Mouse (Mus musculus): Measurements from ENCODE around the gene Ano8. TPM values are rescaled to one million over a fixed set of nuclear protein-coding genes. Genes with fewer than 3 reads are reported as not detected.

Gene Ano8
- polyA plus RNA-seq, 1 experiment from 2014 or later, result 1.4 TPM

GRCm38 (mm10) chr8:71496481-71496880 lies 10.7 kb upstream of the Ano8 start:
- ATAC-seq (ENCODE audit: insufficient number of reproducible peaks, low FRiP score, low TSS enrichment, low read depth), result no peak
- H3K4me1 ChIP-seq, result peaks cover 46% of the 10 kb centered on the region

GRCm38 (mm10) chr8:71495811-71496210 lies 10.0 kb upstream of the Ano8 start:
- ATAC-seq (ENCODE audit: insufficient number of reproducible peaks, low FRiP score, low TSS enrichment, low read depth), result no peak
- no peak overlapping the region for H3K9ac ChIP-seq
- no peaks in the 10 kb centered on the region for H3K9me3 ChIP-seq
- H3K4me2 ChIP-seq, result no peak overlapping the region
- H3K36me3 ChIP-seq, result peaks cover 34% of the 10 kb centered on the region
- WGBS, result 91% methylated on average over 5 of the region's 5 CpGs
- peak overlapping the region; percentile 67 for H3K27ac ChIP-seq
- H3K27me3 ChIP-seq, result no peaks in the 10 kb centered on the region
- H3K4me1 ChIP-seq, result peaks cover 46% of the 10 kb centered on the region
- no peak overlapping the region for H3K4me3 ChIP-seq

More at GRCm38 (mm10) chr8:71496481-71496880, 10.7 kb upstream of the Ano8 start:
- Histone ChIP-seq H3K27me3 (no peaks in the 10 kb centered on the region), H3K36me3 (peaks cover 28% of the 10 kb centered on the region), H3K27ac (peak overlapping the region; percentile 67), H3K9ac (no peak overlapping the region), H3K9me3 (no peaks in the 10 kb centered on the region), H3K4me2 (no peak overlapping the region), H3K4me3 (no peak overlapping the region)
- WGBS, result 39% methylated on average over 11 of the region's 11 CpGs

GRCm38 (mm10) chr8:71495039-71495438 lies 9.3 kb upstream of the Ano8 start:
- 0 out of 2 replicates have a peak overlapping the region, but pooled peaks have one; percentile 8 for H3K4me3 ChIP-seq
- H3K4me1 ChIP-seq, result peaks cover 44% of the 10 kb centered on the region
- WGBS, result 9% methylated on average over 15 of the region's 16 CpGs
- H3K9me3 ChIP-seq, result no peaks in the 10 kb centered on the region
- ATAC-seq (ENCODE audit: insufficient number of reproducible peaks, low FRiP score, low TSS enrichment, low read depth), result peak; percentile 56
- no peak overlapping the region for H3K9ac ChIP-seq
- H3K27ac ChIP-seq, result peak overlapping the region; percentile 63; the same call in 1 of the 2 replicates
- H3K27me3 ChIP-seq, result no peaks in the 10 kb centered on the region
- peaks cover 42% of the 10 kb centered on the region for H3K36me3 ChIP-seq
- H3K4me2 ChIP-seq, result peak overlapping the region; percentile 39

GRCm38 (mm10) chr8:71488454-71488853 lies 2.7 kb upstream of the Ano8 start:
- under 1% methylated on average over 22 of the region's 22 CpGs for whole genome bisulfite sequencing
- Histone ChIP-seq H3K4me1 (peaks cover 37% of the 10 kb centered on the region), H3K27me3 (no peaks in the 10 kb centered on the region), H3K4me2 (peak overlapping the region; percentile 97), H3K36me3 (peaks cover 34% of the 10 kb centered on the region), H3K27ac (peak overlapping the region; percentile 94), H3K9ac (peak overlapping the region; percentile 67), H3K9me3 (no peaks in the 10 kb centered on the region), H3K4me3 (peak overlapping the region; percentile 74)
- peak; percentile 87 for ATAC-seq (ENCODE audit: insufficient number of reproducible peaks, low FRiP score, low TSS enrichment, low read depth)

- peak within 1 kb of the TSS; percentile 67 for H3K9ac ChIP-seq
- H3K9me3 ChIP-seq, result no peaks in the 10 kb centered on the region
- H3K4me1 ChIP-seq, result peaks cover 37% of the 10 kb centered on the region
- peak within 1 kb of the TSS; percentile 97 for H3K4me2 ChIP-seq
- no peaks in the 10 kb centered on the region for H3K27me3 ChIP-seq
- H3K4me3 ChIP-seq, result peak within 1 kb of the TSS; percentile 74
- peaks cover 30% of the 10 kb centered on the region for H3K36me3 ChIP-seq
- under 1% methylated on average over 33 of the region's 33 CpGs for WGBS
- H3K27ac ChIP-seq, result peak within 1 kb of the TSS; percentile 94
- ATAC-seq (ENCODE audit: insufficient number of reproducible peaks, low FRiP score, low TSS enrichment, low read depth), result no peak; the same call in 1 of the 2 replicates
These were observed 2.1 kb upstream of the Ano8 start, which contains the start of gene Gtpbp3 for GRCm38 (mm10) chr8:71487691-71488445. TSS of gene Gtpbp3 (plus strand) at chr8:71488103.

GRCm38 (mm10) chr8:71486136-71486529 lies 370 bp upstream of the Ano8 start:
- Histone ChIP-seq H3K9me3 (no peaks in the 10 kb centered on the region), H3K27ac (0 out of 2 replicates have a peak overlapping the region, but pooled peaks have one; percentile 38), H3K4me1 (peaks cover 37% of the 10 kb centered on the region), H3K9ac (no peak overlapping the region), H3K4me3 (peak overlapping the region; percentile 73), H3K4me2 (peak overlapping the region; percentile 88), H3K27me3 (no peaks in the 10 kb centered on the region), H3K36me3 (peaks cover 23% of the 10 kb centered on the region)
- 12% methylated on average over 7 of the region's 7 CpGs for WGBS
- ATAC-seq (ENCODE audit: insufficient number of reproducible peaks, low FRiP score, low TSS enrichment, low read depth), result no peak

GRCm38 (mm10) chr8:71484736-71485135 lies 1.0 kb downstream of the Ano8 start:
- Histone ChIP-seq H3K9me3 (no peaks in the 10 kb centered on the region), H3K4me3 (peak overlapping the region; percentile 73), H3K4me2 (0 out of 2 replicates have a peak overlapping the region, but pooled peaks have one; percentile 88), H3K27ac (no peak overlapping the region), H3K27me3 (no peaks in the 10 kb centered on the region), H3K36me3 (peaks cover 23% of the 10 kb centered on the region), H3K9ac (no peak overlapping the region), H3K4me1 (peaks cover 34% of the 10 kb centered on the region)
- ATAC-seq (ENCODE audit: insufficient number of reproducible peaks, low FRiP score, low TSS enrichment, low read depth), result no peak
- WGBS, result 93% methylated on average over 19 of the region's 19 CpGs

- no peak overlapping the region for H3K9ac ChIP-seq
- H3K27me3 ChIP-seq, result no peaks in the 10 kb centered on the region
- peaks cover 26% of the 10 kb centered on the region for H3K4me1 ChIP-seq
- H3K4me2 ChIP-seq, result no peak overlapping the region
- no peaks in the 10 kb centered on the region for H3K9me3 ChIP-seq
- WGBS, result 49% methylated on average over 8 of the region's 8 CpGs
- ATAC-seq (ENCODE audit: insufficient number of reproducible peaks, low FRiP score, low TSS enrichment, low read depth), result no peak
- H3K4me3 ChIP-seq, result no peak overlapping the region
- H3K27ac ChIP-seq, result no peak overlapping the region
- peaks cover 31% of the 10 kb centered on the region for H3K36me3 ChIP-seq
These were observed 1.8 kb downstream of the Ano8 start for GRCm38 (mm10) chr8:71483932-71484331.

- no peaks in the 10 kb centered on the region for H3K27me3 ChIP-seq
- no peak for ATAC-seq (ENCODE audit: insufficient number of reproducible peaks, low FRiP score, low TSS enrichment, low read depth)
- WGBS, result 88% methylated on average over 11 of the region's 11 CpGs
- no peak overlapping the region for H3K27ac ChIP-seq
- no peak overlapping the region for H3K9ac ChIP-seq
- H3K4me3 ChIP-seq, result no peak overlapping the region
- H3K4me2 ChIP-seq, result no peak overlapping the region
- peaks cover 20% of the 10 kb centered on the region for H3K4me1 ChIP-seq
- peaks cover 47% of the 10 kb centered on the region for H3K36me3 ChIP-seq
- no peaks in the 10 kb centered on the region for H3K9me3 ChIP-seq
These were observed 6.8 kb downstream of the Ano8 start for GRCm38 (mm10) chr8:71478943-71479342.

GRCm38 (mm10) chr8:71477196-71477845 lies 8.4 kb downstream of the Ano8 start:
- Histone ChIP-seq H3K27ac (no peak overlapping the region; the same call in 1 of the 2 replicates), H3K9ac (no peak overlapping the region), H3K4me1 (peaks cover 20% of the 10 kb centered on the region), H3K36me3 (peaks cover 62% of the 10 kb centered on the region), H3K9me3 (no peaks in the 10 kb centered on the region), H3K27me3 (no peaks in the 10 kb centered on the region), H3K4me3 (peak overlapping the region; percentile 64), H3K4me2 (peak overlapping the region; percentile 87)
- no peak for ATAC-seq (ENCODE audit: insufficient number of reproducible peaks, low FRiP score, low TSS enrichment, low read depth)
- WGBS, result 44% methylated on average over 14 of the region's 14 CpGs

- ATAC-seq (ENCODE audit: insufficient number of reproducible peaks, low FRiP score, low TSS enrichment, low read depth), result peak; percentile 57
- Histone ChIP-seq H3K9me3 (no peaks in the 10 kb centered on the region), H3K4me2 (peak overlapping the region; percentile 87), H3K27ac (peak overlapping the region; percentile 84), H3K36me3 (peaks cover 65% of the 10 kb centered on the region), H3K4me1 (peaks cover 20% of the 10 kb centered on the region), H3K9ac (peak overlapping the region; percentile 51), H3K4me3 (peak overlapping the region; percentile 64), H3K27me3 (no peaks in the 10 kb centered on the region)
- whole genome bisulfite sequencing, result under 1% methylated on average over 66 of the region's 121 CpGs
These were observed 9.4 kb downstream of the Ano8 start for GRCm38 (mm10) chr8:71476099-71476940.
